Mouse (Mus musculus) thymus, postnatal 0 days (tissue): ENCODE results near the gene 9930111J21Rik2. TPM values are rescaled to one million over a fixed set of nuclear protein-coding genes. Genes with fewer than 3 reads are reported as not detected.
"Not testable (repeated sequence)": the region's sequence is repeated elsewhere in the genome, so short reads cannot be mapped to it uniquely, and the experiment has no call there.

Experiments used
- DNase-seq: peaks from one replicate; pipeline ENCODE4 v3.0.0-alpha.2; 2015; ENCODE audit warnings: low spot score
- polyA plus RNA-seq: library from polyadenylated mRNA; unstranded; fragments of >200 nt; fragmentation: Nextera tagmentation; extraction: Ambion mirVana; gene quantifications from 2 replicates; pipeline ENCODE4 v1.2.1, GENCODE M21; 2015

The 9930111J21Rik2 gene
- polyA plus RNA-seq, 1 experiment from 2014 or later = 1.1 TPM

- DNase-seq = not testable (repeated sequence)
Measured at GRCm38 (mm10) chr11:48978240-48978939, 72.7 kb downstream of the 9930111J21Rik2 start, which contains the start of gene Olfr56. Gene Olfr56, plus strand, starts transcription at chr11:48978889.

- not testable (repeated sequence) for DNase-seq
Measured at GRCm38 (mm10) chr11:48974686-48975085, 76.4 kb downstream of the 9930111J21Rik2 start.

Other genes starting within 250 kb of the 9930111J21Rik2 start
- gene Trim41, start 233.9 kb downstream of the 9930111J21Rik2 start, polyA plus RNA-seq = 3.5 and 5.5 TPM in 2 replicates
- 1.1 and 2.1 TPM in 2 replicates for gene Trim7, start 225.1 kb downstream of the 9930111J21Rik2 start, polyA plus RNA-seq
- gene Gm12184, start 224.6 kb downstream of the 9930111J21Rik2 start, polyA plus RNA-seq = 7.6 and 8.8 TPM in 2 replicates
- gene Irgm1, start 179.6 kb downstream of the 9930111J21Rik2 start, polyA plus RNA-seq = 57.1 and 61.0 TPM in 2 replicates
- 0.29 and 0.46 TPM in 2 replicates for gene Gm5431, start 149.0 kb downstream of the 9930111J21Rik2 start, polyA plus RNA-seq
- 6.3 and 9.0 TPM in 2 replicates for gene Psme2b, start 105.1 kb downstream of the 9930111J21Rik2 start, polyA plus RNA-seq
- gene Olfr56, start 72.4 kb downstream of the 9930111J21Rik2 start, polyA plus RNA-seq = 0.25 and 0.36 TPM in 2 replicates
- 1.8 and 2.1 TPM in 2 replicates for gene 9930111J21Rik1, start 71.8 kb downstream of the 9930111J21Rik2 start, polyA plus RNA-seq
- gene Gm12185, start 59.0 kb downstream of the 9930111J21Rik2 start, polyA plus RNA-seq = 0.93 and 1.2 TPM in 2 replicates
- 59.3 and 61.7 TPM in 2 replicates for gene Tgtp1, start 57.1 kb downstream of the 9930111J21Rik2 start, polyA plus RNA-seq
- gene Tgtp2, start 13.0 kb upstream of the 9930111J21Rik2 start, polyA plus RNA-seq = 58.7 and 59.3 TPM in 2 replicates
- 87.1 and 88.7 TPM in 2 replicates for gene Ifi47, start 25.3 kb upstream of the 9930111J21Rik2 start, polyA plus RNA-seq
- 0.10 and 0.16 TPM in 2 replicates for gene Olfr1396, start 63.6 kb upstream of the 9930111J21Rik2 start, polyA plus RNA-seq
- not detected in 2 replicates for gene Olfr1395, start 91.0 kb upstream of the 9930111J21Rik2 start, polyA plus RNA-seq
- not detected in 2 replicates for gene Olfr1394, start 103.1 kb upstream of the 9930111J21Rik2 start, polyA plus RNA-seq
- 1.1 and 1.7 TPM in 2 replicates for gene Btnl9, start 135.9 kb upstream of the 9930111J21Rik2 start, polyA plus RNA-seq
- 33.8 and 36.1 TPM in 2 replicates for gene Zfp62, start 152.1 kb upstream of the 9930111J21Rik2 start, polyA plus RNA-seq
- gene Mgat1, start 192.9 kb upstream of the 9930111J21Rik2 start, polyA plus RNA-seq = 82.0 and 82.7 TPM in 2 replicates
- not detected in 2 replicates for gene Olfr1393, start 227.1 kb upstream of the 9930111J21Rik2 start, polyA plus RNA-seq
- not detected in 2 replicates for gene Olfr1392, start 234.0 kb upstream of the 9930111J21Rik2 start, polyA plus RNA-seq